Mouse (Mus musculus): ENCODE results near the gene Itgb4. TPM values are rescaled to one million over a fixed set of nuclear protein-coding genes. Genes with fewer than 3 reads are reported as not detected.
"Not testable (repeated sequence)": the region's sequence is repeated elsewhere in the genome, so short reads cannot be mapped to it uniquely, and the experiment has no call there.

Itgb4 gene
- polyA plus RNA-seq, 1 experiment = 8.0 TPM

- Histone ChIP-seq H3K27ac (ENCODE audit: insufficient read depth, low read length) (no peak overlapping the region), H3K4me3 (ENCODE audit: insufficient read depth, low read length) (no peak overlapping the region), H3K4me1 (ENCODE audit: control insufficient read depth, insufficient read depth, low read length) (no peaks in the 10 kb centered on the region)
- TF ChIP-seq POLR2A (IDR thresholded peaks at IDR 0.05; ENCODE audit: extremely low read depth, insufficient read depth, low read length) (no peak), CTCF (IDR thresholded peaks at IDR 0.05; ENCODE audit: extremely low read depth, insufficient read depth, low read length) (no peak)
Observed at GRCm38 (mm10) chr11:116022256-116022780, 47.8 kb downstream of the Itgb4 start.

- Histone ChIP-seq H3K4me3 (ENCODE audit: insufficient read depth, low read length) (peak overlapping the region; percentile 91), H3K27ac (ENCODE audit: insufficient read depth, low read length) (peak overlapping the region; percentile 94; the same call in 1 of the 2 replicates)
- H3K4me1 ChIP-seq (ENCODE audit: control insufficient read depth, insufficient read depth, low read length) = not testable (repeated sequence)
Observed at GRCm38 (mm10) chr11:116023074-116023770, 48.7 kb downstream of the Itgb4 start.

GRCm38 (mm10) chr11:116023771-116024355, 49.4 kb downstream of the Itgb4 start:
- Histone ChIP-seq H3K4me3 (ENCODE audit: insufficient read depth, low read length) (peak overlapping the region; percentile 91), H3K4me1 (ENCODE audit: control insufficient read depth, insufficient read depth, low read length) (no peaks in the 10 kb centered on the region), H3K27ac (ENCODE audit: insufficient read depth, low read length) (peak overlapping the region; percentile 94)
- TF ChIP-seq POLR2A (IDR thresholded peaks at IDR 0.05; ENCODE audit: extremely low read depth, insufficient read depth, low read length) = no peak
- TF ChIP-seq CTCF (IDR thresholded peaks at IDR 0.05; ENCODE audit: extremely low read depth, insufficient read depth, low read length) = peak; percentile 45

- H3K4me3 ChIP-seq (ENCODE audit: insufficient read depth, low read length) = peak overlapping the region; percentile 91
- TF ChIP-seq POLR2A (IDR thresholded peaks at IDR 0.05; ENCODE audit: extremely low read depth, insufficient read depth, low read length) (peak; percentile 100), CTCF (IDR thresholded peaks at IDR 0.05; ENCODE audit: extremely low read depth, insufficient read depth, low read length) (no peak)
- peak overlapping the region; percentile 94 for H3K27ac ChIP-seq (ENCODE audit: insufficient read depth, low read length)
- no peaks in the 10 kb centered on the region for H3K4me1 ChIP-seq (ENCODE audit: control insufficient read depth, insufficient read depth, low read length)
Observed at GRCm38 (mm10) chr11:116024356-116024808, 49.9 kb downstream of the Itgb4 start.

GRCm38 (mm10) chr11:116025056-116025845, 50.7 kb downstream of the Itgb4 start:
- no peak overlapping the region for H3K27ac ChIP-seq (ENCODE audit: insufficient read depth, low read length)
- H3K4me3 ChIP-seq (ENCODE audit: insufficient read depth, low read length) = no peak overlapping the region
- no peak for TF ChIP-seq POLR2A (IDR thresholded peaks at IDR 0.05; ENCODE audit: extremely low read depth, insufficient read depth, low read length)
- no peak for TF ChIP-seq CTCF (IDR thresholded peaks at IDR 0.05; ENCODE audit: extremely low read depth, insufficient read depth, low read length)
- no peaks in the 10 kb centered on the region for H3K4me1 ChIP-seq (ENCODE audit: control insufficient read depth, insufficient read depth, low read length)

- peaks cover 4% of the 10 kb centered on the region for H3K4me1 ChIP-seq (ENCODE audit: control insufficient read depth, insufficient read depth, low read length)
- no peak for TF ChIP-seq POLR2A (IDR thresholded peaks at IDR 0.05; ENCODE audit: extremely low read depth, insufficient read depth, low read length)
- TF ChIP-seq CTCF (IDR thresholded peaks at IDR 0.05; ENCODE audit: extremely low read depth, insufficient read depth, low read length) = no peak
- no peak within 1 kb of the TSS for H3K4me3 ChIP-seq (ENCODE audit: insufficient read depth, low read length)
Observed at GRCm38 (mm10) chr11:116027756-116028155, 53.2 kb downstream of the Itgb4 start, which contains the start of gene H3f3b. TSS of gene H3f3b (minus strand) at chr11:116027962.

GRCm38 (mm10) chr11:116028177-116028865, 53.8 kb downstream of the Itgb4 start:
- Histone ChIP-seq H3K4me1 (ENCODE audit: control insufficient read depth, insufficient read depth, low read length) (peaks cover 4% of the 10 kb centered on the region), H3K27ac (ENCODE audit: insufficient read depth, low read length) (no peak overlapping the region), H3K4me3 (ENCODE audit: insufficient read depth, low read length) (no peak overlapping the region)
- TF ChIP-seq CTCF (IDR thresholded peaks at IDR 0.05; ENCODE audit: extremely low read depth, insufficient read depth, low read length) (no peak), POLR2A (IDR thresholded peaks at IDR 0.05; ENCODE audit: extremely low read depth, insufficient read depth, low read length) (no peak)

More at GRCm38 (mm10) chr11:116027756-116028155, 53.2 kb downstream of the Itgb4 start, which contains the start of gene H3f3b:
- no peak within 1 kb of the TSS for H3K27ac ChIP-seq (ENCODE audit: insufficient read depth, low read length)

GRCm38 (mm10) chr11:116029086-116029865, 54.8 kb downstream of the Itgb4 start:
- peaks cover 4% of the 10 kb centered on the region for H3K4me1 ChIP-seq (ENCODE audit: control insufficient read depth, insufficient read depth, low read length)
- no peak for TF ChIP-seq POLR2A (IDR thresholded peaks at IDR 0.05; ENCODE audit: extremely low read depth, insufficient read depth, low read length)
- no peak for TF ChIP-seq CTCF (IDR thresholded peaks at IDR 0.05; ENCODE audit: extremely low read depth, insufficient read depth, low read length)
- peak overlapping the region; percentile 60 for H3K4me3 ChIP-seq (ENCODE audit: insufficient read depth, low read length)
- no peak overlapping the region for H3K27ac ChIP-seq (ENCODE audit: insufficient read depth, low read length)

All from cortical plate, adult 2 months (tissue).